Mouse (Mus musculus) kidney, embryonic 16.5 days (tissue): ENCODE results near the gene Disp2. TPM values are rescaled to one million over a fixed set of nuclear protein-coding genes. Genes with fewer than 3 reads are reported as not detected.

ENCODE experiments used
- ATAC-seq: fragments of 200-750 bp; cut with Nextera tagmentation; 2 replicates; pipeline ENCODE4 v1.8.0; 2017; ENCODE audit warnings: moderate TSS enrichment; ENCODE audit not compliant: low FRiP score, low TSS enrichment
- H3K27ac ChIP-seq: fragments of 300-500 bp; sonication (generic); 2 replicates; pipeline ENCODE4 v1.5.1; 2014; ENCODE audit warnings: low read length
- H3K27me3 ChIP-seq: fragments of 300-500 bp; sonication (generic); 2 replicates; pipeline ENCODE4 v1.6.1; 2014; ENCODE audit warnings: low read length, control low read depth, mixed read lengths; ENCODE audit not compliant: insufficient read depth
- H3K36me3 ChIP-seq: fragments of 300-500 bp; sonication (generic); 2 replicates; pipeline ENCODE4 v1.6.1; 2014; ENCODE audit warnings: low read length, control low read depth, mixed read lengths; ENCODE audit not compliant: insufficient read depth
- H3K4me1 ChIP-seq: fragments of 300-500 bp; sonication (generic); 2 replicates; pipeline ENCODE4 v1.6.1; 2014; ENCODE audit warnings: low read length, control low read depth, mixed read lengths; ENCODE audit not compliant: insufficient read depth
- H3K4me2 ChIP-seq: fragments of 300-500 bp; sonication (generic); replicated peaks from 2 replicates; pipeline ENCODE4 v1.6.1; 2014; ENCODE audit warnings: low read depth, low read length
- H3K4me3 ChIP-seq: fragments of 300-500 bp; sonication (generic); 2 replicates; pipeline ENCODE4 v1.5.1; 2014; ENCODE audit warnings: mild to moderate bottlenecking, low read length
- H3K9ac ChIP-seq: fragments of 300-500 bp; sonication (generic); replicated peaks from 2 replicates; pipeline ENCODE4 v1.6.1; 2014; ENCODE audit warnings: low read length
- H3K9me3 ChIP-seq: fragments of 300-500 bp; sonication (generic); 2 replicates; pipeline ENCODE4 v1.6.1; 2016; ENCODE audit warnings: low read length, control low read depth
- WGBS: fragments of 180-500 bp; shearing (Covaris S2); extraction: QIAGEN DNeasy Blood & Tissue Kit; methylation state at CpG from one replicate; pipeline ENCODE4 v1.1.7; 2014; 5-methylcytosine and 5-hydroxymethylcytosine counted together
- polyA plus RNA-seq: library from polyadenylated mRNA; unstranded; fragments of >200 nt; fragmentation: Nextera tagmentation; extraction: Ambion mirVana; gene quantifications from 2 replicates; pipeline ENCODE4 v1.2.1, GENCODE M21; 2015

The Disp2 gene
- polyA plus RNA-seq, 1 experiment from 2014 or later, result 0.46 TPM

GRCm38 (mm10) chr2:118782303-118782702, 2.8 kb downstream of the Disp2 start:
- Histone ChIP-seq H3K9me3 (no peaks in the 10 kb centered on the region), H3K4me2 (no peak overlapping the region), H3K27ac (no peak overlapping the region), H3K36me3 (no peaks in the 10 kb centered on the region), H3K4me3 (no peak overlapping the region), H3K27me3 (peaks cover 10% of the 10 kb centered on the region; the same call in 1 of the 2 replicates), H3K9ac (no peak overlapping the region), H3K4me1 (peaks cover 4% of the 10 kb centered on the region)
- no peak for ATAC-seq
- 61% methylated on average over 4 of the region's 4 CpGs for WGBS

- ATAC-seq, result no peak
- Histone ChIP-seq H3K4me2 (no peak overlapping the region), H3K27me3 (peaks cover 10% of the 10 kb centered on the region; the same call in 1 of the 2 replicates), H3K4me1 (peaks cover 4% of the 10 kb centered on the region), H3K36me3 (no peaks in the 10 kb centered on the region), H3K27ac (no peak overlapping the region), H3K4me3 (no peak overlapping the region), H3K9me3 (no peaks in the 10 kb centered on the region), H3K9ac (no peak overlapping the region)
- WGBS, result 55% methylated on average over 5 of the region's 5 CpGs
These were observed 3.6 kb downstream of the Disp2 start for GRCm38 (mm10) chr2:118783093-118783492.

- Histone ChIP-seq H3K4me1 (peaks cover 4% of the 10 kb centered on the region), H3K27ac (no peak overlapping the region), H3K4me3 (no peak overlapping the region), H3K36me3 (no peaks in the 10 kb centered on the region), H3K9ac (no peak overlapping the region), H3K9me3 (no peaks in the 10 kb centered on the region), H3K27me3 (peaks cover 10% of the 10 kb centered on the region; the same call in 1 of the 2 replicates), H3K4me2 (no peak overlapping the region)
- ATAC-seq, result no peak
- 87% methylated on average over 7 of the region's 7 CpGs for WGBS
These were observed 4.1 kb downstream of the Disp2 start for GRCm38 (mm10) chr2:118783663-118784062.

- Histone ChIP-seq H3K27me3 (peaks cover 11% of the 10 kb centered on the region; the same call in 1 of the 2 replicates), H3K4me1 (no peaks in the 10 kb centered on the region), H3K4me3 (no peak overlapping the region), H3K9me3 (no peaks in the 10 kb centered on the region), H3K9ac (no peak overlapping the region), H3K27ac (no peak overlapping the region), H3K4me2 (no peak overlapping the region), H3K36me3 (no peaks in the 10 kb centered on the region)
- no peak for ATAC-seq
- 92% methylated on average over 5 of the region's 5 CpGs for WGBS
These were observed 7.0 kb downstream of the Disp2 start for GRCm38 (mm10) chr2:118786525-118786924.

- no peaks in the 10 kb centered on the region for H3K4me1 ChIP-seq
- H3K9me3 ChIP-seq, result no peaks in the 10 kb centered on the region
- whole genome bisulfite sequencing, result 88% methylated on average over 11 of the region's 11 CpGs
- no peak overlapping the region for H3K9ac ChIP-seq
- 0 out of 2 replicates have a peak, but pooled peaks cover 11% of the 10 kb centered on the region for H3K27me3 ChIP-seq
- no peaks in the 10 kb centered on the region for H3K36me3 ChIP-seq
- no peak overlapping the region for H3K27ac ChIP-seq
- H3K4me3 ChIP-seq, result no peak overlapping the region
- ATAC-seq, result no peak
- no peak overlapping the region for H3K4me2 ChIP-seq
These were observed 10.0 kb downstream of the Disp2 start for GRCm38 (mm10) chr2:118789501-118789900.

GRCm38 (mm10) chr2:118790221-118790550, 10.7 kb downstream of the Disp2 start:
- no peak for ATAC-seq
- Histone ChIP-seq H3K9ac (no peak overlapping the region), H3K36me3 (no peaks in the 10 kb centered on the region), H3K4me2 (peak overlapping the region; percentile 33), H3K4me3 (peak overlapping the region; percentile 2; the same call in 1 of the 2 replicates), H3K9me3 (no peaks in the 10 kb centered on the region), H3K4me1 (no peaks in the 10 kb centered on the region), H3K27me3 (0 out of 2 replicates have a peak, but pooled peaks cover 11% of the 10 kb centered on the region), H3K27ac (no peak overlapping the region)
- 49% methylated on average over 12 of the region's 12 CpGs for WGBS

GRCm38 (mm10) chr2:118790551-118791525, 11.3 kb downstream of the Disp2 start:
- WGBS, result 24% methylated on average over 44 of the region's 44 CpGs
- 0 out of 2 replicates have a peak, but pooled peaks cover 11% of the 10 kb centered on the region for H3K27me3 ChIP-seq
- no peaks in the 10 kb centered on the region for H3K4me1 ChIP-seq
- 0 out of 2 replicates have a peak, but pooled peaks have one; percentile 10 for ATAC-seq
- no peaks in the 10 kb centered on the region for H3K9me3 ChIP-seq
- peak overlapping the region; percentile 2; the same call in 1 of the 2 replicates for H3K4me3 ChIP-seq
- H3K9ac ChIP-seq, result no peak overlapping the region
- H3K27ac ChIP-seq, result no peak overlapping the region
- H3K36me3 ChIP-seq, result no peaks in the 10 kb centered on the region
- H3K4me2 ChIP-seq, result peak overlapping the region; percentile 33

- no peak for ATAC-seq
- WGBS, result 94% methylated on average over 26 of the region's 26 CpGs
- no peak overlapping the region for H3K9ac ChIP-seq
- H3K4me1 ChIP-seq, result no peaks in the 10 kb centered on the region
- no peak overlapping the region for H3K4me2 ChIP-seq
- no peak overlapping the region for H3K27ac ChIP-seq
- H3K27me3 ChIP-seq, result 0 out of 2 replicates have a peak, but pooled peaks cover 11% of the 10 kb centered on the region
- H3K36me3 ChIP-seq, result no peaks in the 10 kb centered on the region
- no peaks in the 10 kb centered on the region for H3K9me3 ChIP-seq
- no peak overlapping the region for H3K4me3 ChIP-seq
These were observed 12.2 kb downstream of the Disp2 start for GRCm38 (mm10) chr2:118791591-118792258.

GRCm38 (mm10) chr2:118792259-118792613, 12.7 kb downstream of the Disp2 start:
- ATAC-seq, result no peak
- Histone ChIP-seq H3K9ac (no peak overlapping the region), H3K9me3 (no peaks in the 10 kb centered on the region), H3K4me3 (no peak overlapping the region), H3K4me1 (no peaks in the 10 kb centered on the region), H3K27me3 (0 out of 2 replicates have a peak, but pooled peaks cover 11% of the 10 kb centered on the region), H3K4me2 (no peak overlapping the region), H3K36me3 (no peaks in the 10 kb centered on the region), H3K27ac (no peak overlapping the region)
- WGBS, result 77% methylated on average over 4 of the region's 4 CpGs
